Mouse (Mus musculus) retina, postnatal 7 days (tissue): ENCODE measurements at regions not wholly inside any gene's neighbourhood (a gene's known extent, or its start where the extent isn't known, plus 50 kb on each side); places are given as distances from the start of the nearest gene placed in this dataset.

ENCODE experiments used
- DNase-seq: peaks from one replicate; pipeline ENCODE4 v3.0.0-alpha.2; 2012; ENCODE audit warnings: low read depth, low spot score

GRCm38 (mm10) chr8:89284871-89285564 is 241.1 kb upstream of the Sall1 start:
- no peak for DNase-seq

DNA sequence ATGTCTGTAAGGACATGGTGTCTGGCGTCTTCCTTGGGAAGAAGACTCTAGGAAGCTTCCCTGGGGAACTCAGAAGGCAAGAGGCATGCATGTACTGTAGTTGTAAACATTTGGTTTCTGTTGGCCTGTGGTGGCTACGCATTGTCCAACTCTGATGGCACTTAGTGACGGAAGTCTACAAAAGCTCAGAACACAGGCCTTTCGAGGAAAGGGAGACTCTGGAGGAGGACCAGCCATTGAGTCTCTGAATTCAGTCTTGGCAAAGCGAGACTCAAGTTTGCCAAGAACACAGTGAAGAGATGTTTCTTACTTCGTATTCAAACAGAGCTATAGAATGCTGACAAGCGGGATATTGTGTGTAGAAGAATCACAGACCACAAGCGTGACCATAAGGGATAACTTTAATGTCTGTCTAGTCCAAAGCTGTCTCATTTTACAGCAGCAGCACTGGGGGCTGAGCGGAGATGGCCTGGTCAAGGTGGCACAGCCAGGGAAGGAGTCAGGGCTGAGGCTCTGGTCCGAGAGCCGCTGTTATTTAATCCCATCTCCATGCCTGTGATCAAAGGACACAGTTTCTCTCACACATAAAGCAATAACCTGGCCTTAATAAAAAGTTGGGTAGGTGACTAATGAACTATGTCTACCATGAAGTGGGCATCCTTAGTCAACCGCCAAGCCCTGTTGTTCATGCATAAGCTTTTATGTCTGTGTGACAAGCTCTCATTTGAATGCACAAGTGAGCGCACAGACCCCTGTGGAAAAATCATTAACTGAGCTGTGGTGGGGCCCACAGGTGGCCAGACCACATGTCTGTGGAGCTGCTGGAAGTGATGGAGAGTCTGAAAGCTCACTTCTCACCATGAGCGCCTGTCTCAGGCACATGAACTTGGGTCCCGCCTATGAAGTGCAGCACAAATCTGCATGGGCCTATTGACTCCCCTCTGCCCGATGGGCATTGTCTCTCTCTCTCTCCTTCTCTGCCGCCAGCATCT is 239.4 kb upstream of the Sall1 start:
- no peak for DNase-seq

- DNase-seq = no peak
Measured at GRCm38 (mm10) chr8:89279844-89280243, 235.9 kb upstream of the Sall1 start.

DNA sequence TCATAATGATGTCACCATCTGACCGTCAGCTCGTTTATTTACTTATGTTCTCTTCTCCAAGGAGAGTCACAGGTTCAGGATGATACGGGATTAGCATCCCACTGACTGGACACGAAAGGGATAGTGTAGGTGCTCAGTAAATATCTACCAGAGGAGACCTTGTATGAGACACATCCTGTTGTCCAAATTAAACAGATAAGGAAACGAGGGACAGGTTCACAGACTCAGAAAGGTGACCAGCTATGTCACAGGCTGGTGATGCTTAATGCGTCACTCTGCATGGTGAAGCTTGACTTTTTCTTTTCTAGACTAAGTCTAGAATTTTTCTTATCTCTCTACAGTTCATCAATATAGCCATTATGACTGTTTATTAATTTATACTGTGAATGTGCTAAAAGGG is 235.2 kb upstream of the Sall1 start:
- DNase-seq = no peak

GRCm38 (mm10) chr8:89273276-89273675 is 229.3 kb upstream of the Sall1 start:
- DNase-seq = no peak

DNA sequence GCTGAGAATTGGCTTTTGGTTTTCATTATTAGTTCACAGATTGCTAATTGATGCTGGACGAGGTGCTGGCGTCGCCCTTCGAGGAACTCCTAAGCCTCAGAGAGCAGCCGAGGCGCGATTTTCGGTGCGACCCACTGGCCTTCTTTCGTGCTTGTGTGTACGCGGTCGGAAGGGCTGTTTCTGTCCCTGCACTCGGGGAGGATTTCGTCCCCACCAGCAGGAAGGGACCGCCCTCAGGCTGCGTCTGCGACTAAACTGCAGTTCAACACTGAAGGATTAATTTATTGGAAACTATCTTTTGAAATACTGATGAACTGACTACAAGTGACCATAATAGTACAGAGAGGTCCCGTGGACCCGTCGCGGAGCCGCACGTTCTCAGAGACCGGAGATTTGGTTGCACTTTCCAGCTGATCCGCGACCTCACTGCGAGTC is 228.4 kb upstream of the Sall1 start:
- peak; percentile 13 for DNase-seq

DNA sequence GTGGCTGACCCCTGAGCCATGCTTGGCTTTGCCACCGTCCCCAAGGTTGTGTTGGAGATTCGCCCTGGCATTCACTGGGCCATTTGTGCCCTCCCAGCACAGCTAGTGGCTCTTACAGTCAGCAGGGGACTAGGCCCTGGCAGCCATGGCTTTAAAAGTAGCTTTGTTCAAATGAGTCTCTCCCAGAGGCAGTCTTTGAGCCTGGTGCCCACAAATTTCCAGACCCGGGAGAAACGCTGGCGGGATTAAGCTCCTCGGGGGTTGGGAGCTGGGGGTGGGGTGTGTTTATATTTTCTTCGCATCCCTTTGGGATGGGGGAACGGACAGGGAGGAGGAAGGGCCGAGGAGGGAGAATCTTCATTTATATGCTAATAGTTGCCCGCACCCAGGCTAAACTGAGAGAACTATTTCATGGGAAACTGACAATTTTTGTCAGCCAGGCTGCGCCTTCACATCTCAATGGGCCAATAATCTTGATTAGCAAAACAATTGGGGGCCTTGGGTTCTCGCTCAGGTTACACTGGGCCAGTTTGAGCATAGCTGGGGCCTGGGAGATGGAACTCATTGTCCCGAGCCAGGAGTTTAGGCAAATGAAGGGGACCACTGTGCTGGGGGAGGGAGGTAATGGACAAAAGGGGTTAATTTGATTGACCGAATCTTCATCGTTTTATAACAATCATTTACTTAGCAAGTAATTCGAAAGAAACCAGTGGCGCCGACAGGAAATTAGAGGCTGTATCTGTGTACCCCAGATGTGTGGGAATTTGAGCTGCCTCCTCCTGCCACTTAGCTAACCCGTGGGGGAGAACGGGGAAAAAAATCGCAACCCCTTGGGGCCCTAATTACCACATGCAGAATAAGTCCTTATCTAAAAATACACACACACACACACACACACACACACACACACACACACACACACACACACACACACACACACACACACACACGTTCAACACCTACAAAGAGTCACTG is 227.7 kb upstream of the Sall1 start:
- DNase-seq = no peak

DNA sequence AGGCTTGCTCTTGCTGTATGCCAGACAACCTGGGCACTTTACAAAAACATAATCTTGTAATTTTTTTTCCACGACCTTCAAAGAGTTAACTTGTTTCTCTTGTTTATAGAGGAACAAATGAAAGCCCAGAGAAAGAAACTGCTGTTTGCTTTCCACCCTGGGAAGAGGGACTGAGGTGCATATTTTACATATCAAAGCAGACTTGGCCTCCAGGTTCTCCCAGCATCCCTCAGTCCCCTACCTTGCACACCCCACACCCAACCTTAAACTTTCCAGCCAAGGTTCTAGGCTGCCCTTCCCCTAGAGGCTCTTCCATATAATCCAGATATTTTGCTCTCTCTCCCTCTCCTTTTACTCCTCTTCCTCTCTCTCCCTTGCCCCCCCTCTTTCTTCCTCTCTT is 226.0 kb upstream of the Sall1 start:
- DNase-seq = no peak

- no peak for DNase-seq
Measured at GRCm38 (mm10) chr8:89261163-89261812, 217.3 kb upstream of the Sall1 start.

GRCm38 (mm10) chr8:89259881-89260280 is 215.9 kb upstream of the Sall1 start:
- DNase-seq = no peak

DNA sequence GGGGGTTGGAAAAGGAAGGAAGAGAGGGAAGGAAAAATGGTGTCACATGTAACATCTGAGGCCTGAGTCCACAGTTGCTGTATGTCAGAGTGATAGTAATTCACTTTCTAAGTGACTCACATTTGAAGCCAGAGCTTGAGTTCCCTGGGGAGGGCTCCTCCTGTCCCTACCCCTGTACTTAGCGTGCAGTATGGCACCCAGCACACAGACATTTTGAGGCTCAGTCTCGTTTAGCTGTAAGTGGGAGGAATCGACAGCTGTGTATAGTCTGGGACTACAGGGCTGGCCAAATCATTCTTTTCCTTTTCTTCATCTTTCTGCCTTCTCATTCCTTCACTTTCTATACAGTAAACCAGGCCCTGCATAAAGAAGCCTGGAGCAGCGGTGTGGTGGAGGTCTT is 202.4 kb upstream of the Sall1 start:
- no peak for DNase-seq

DNA sequence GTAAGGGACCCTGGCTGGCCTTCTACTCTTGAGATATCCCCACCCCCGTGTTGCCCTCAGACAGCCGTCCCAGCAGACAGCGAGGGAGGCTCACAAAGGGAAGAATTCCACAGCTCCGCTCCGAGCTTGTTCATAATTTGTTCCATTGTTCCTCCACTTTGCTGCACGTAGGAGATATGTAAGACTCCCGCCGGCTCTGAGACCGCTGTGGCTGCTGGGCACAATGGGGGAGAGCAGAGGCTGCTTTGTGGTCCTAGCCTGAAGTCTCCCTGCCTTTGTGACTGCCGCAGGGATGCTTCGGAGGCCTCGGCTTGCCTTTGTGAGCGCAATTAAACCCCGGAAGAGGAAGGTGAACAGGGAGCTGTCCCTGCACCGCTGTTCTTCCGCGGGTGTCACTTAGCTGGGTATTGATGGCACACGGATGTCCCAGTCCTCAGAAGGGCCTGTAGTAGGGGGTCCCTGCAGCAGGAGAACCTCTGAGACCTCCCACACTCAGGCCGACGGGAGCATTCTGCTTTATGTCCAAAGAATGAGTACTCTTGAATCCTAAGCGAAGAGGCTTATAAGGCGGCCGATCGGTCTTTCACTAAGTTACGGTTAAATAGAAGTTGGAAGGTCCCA is 201.3 kb upstream of the Sall1 start:
- no peak for DNase-seq

DNA sequence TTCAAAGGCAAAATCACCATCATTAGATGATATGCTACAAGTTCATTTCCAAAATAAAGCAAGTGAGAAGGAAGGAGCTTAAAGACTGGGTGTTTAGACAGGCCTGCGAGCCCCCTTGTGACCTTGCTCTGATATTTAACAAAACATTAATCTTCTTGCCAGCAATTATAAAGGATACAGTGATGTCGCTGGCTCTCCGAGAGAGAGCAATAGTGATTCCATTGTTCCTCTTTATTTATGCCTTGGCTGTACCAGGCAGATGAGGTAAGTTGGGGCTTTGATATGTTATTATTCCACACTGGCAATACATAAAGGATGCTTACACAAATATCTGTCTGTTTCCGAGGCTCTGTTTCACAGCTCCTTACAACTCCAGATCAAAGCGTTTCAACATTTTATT is 197.7 kb upstream of the Sall1 start:
- DNase-seq = no peak

DNA sequence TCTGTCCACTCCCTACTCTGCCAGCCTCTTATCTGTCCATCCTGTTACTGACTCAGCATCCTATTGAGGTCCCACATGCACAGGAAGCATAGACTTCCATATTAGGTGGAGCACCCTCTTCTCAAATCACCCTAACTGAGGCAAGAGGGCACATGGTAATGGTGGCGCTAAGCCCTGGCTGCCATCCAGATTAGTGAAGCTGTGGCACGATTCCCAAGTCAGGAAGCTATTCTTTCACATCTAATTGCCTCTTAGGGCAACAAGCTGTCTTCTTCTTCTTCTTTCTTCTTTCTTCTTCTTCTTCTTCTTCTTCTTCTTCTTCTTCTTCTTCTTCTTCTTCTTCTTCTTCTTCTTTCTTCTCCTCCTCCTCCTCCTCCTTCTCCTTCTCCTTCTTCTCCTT is 195.7 kb upstream of the Sall1 start:
- no peak for DNase-seq

DNA sequence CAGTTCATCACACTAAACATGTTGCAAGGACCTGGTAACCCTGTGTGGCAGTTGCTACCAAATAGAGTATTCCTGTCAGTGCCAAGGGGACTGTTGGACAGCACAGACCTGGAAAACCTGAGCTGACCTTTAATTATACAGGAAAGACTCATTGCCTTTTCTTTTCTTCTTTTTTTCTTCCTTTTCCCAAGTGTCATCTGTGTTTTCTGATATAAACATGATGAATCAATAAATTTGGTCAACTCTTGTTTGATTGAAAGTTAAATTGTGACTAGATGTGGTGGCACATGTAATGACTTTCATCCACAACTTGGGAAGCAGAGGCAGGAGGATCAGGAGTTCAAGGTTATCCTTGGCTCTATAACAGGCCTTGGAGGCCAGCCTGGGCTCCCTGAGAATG is 190.1 kb upstream of the Sall1 start:
- no peak for DNase-seq

DNA sequence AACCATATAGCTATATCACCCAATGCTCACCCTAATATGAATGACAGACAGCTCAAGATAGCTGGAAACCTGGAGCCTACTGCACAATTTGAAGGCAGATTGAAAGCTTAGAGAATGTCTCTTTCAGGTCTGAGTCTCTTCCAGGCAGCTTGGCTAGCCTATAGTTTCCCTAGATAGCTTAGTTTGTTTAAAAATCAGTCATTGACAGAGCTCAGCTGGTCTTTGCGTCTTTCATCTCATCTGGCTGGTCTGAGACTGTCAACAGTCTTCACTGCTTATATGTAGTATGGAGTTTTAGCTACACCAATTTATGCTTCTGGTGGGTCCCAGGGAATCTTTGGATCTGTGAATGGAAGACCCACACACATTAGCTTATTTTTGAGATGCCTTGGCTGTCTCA is 188.4 kb upstream of the Sall1 start:
- DNase-seq = no peak

- DNase-seq = no peak
Measured at GRCm38 (mm10) chr8:89229144-89229543, 185.2 kb upstream of the Sall1 start.

GRCm38 (mm10) chr8:89220870-89221269 is 176.9 kb upstream of the Sall1 start:
- no peak for DNase-seq

GRCm38 (mm10) chr8:89220381-89220780 is 176.4 kb upstream of the Sall1 start:
- no peak for DNase-seq

GRCm38 (mm10) chr8:89219156-89219555 is 175.2 kb upstream of the Sall1 start:
- no peak for DNase-seq

- no peak for DNase-seq
Measured at GRCm38 (mm10) chr8:89217689-89218088, 173.7 kb upstream of the Sall1 start.
